Mouse (Mus musculus) ES-E14 (cell line): ENCODE data around the gene Olfr1442. TPM values are rescaled to one million over a fixed set of nuclear protein-coding genes. Genes with fewer than 3 reads are reported as not detected.
"Not testable (repeated sequence)": the region's sequence is repeated elsewhere in the genome, so short reads cannot be mapped to it uniquely, and the experiment has no call there.

Experiments used
- DNase-seq: peaks from one replicate; pipeline ENCODE4 v3.0.0-alpha.2; 2013; ENCODE audit warnings: low read depth, low spot score
- H3K27ac ChIP-seq: 2 replicates; pipeline ENCODE4 v1.5.1; 2012; ENCODE audit warnings: low read depth, mild to moderate bottlenecking, low read length, moderate library complexity, mixed read lengths; ENCODE audit not compliant: poor library complexity, insufficient read depth, severe bottlenecking
- H3K36me3 ChIP-seq: 2 replicates; pipeline ENCODE4 v1.6.1; 2012; ENCODE audit warnings: mild to moderate bottlenecking, low read length, moderate library complexity, mixed read lengths; ENCODE audit not compliant: control insufficient read depth, poor library complexity, insufficient read depth, severe bottlenecking
- H3K4me1 ChIP-seq, 2 experiments: fragments of 150-350 bp in 1 of 2; sonication (generic) in 1 of 2; 2 replicates each; pipeline ENCODE4 v1.6.1; 2012; ENCODE audit warnings: low read length in 2 of 2, mild to moderate bottlenecking in 1 of 2, mixed read lengths in 1 of 2; ENCODE audit not compliant: control insufficient read depth in 2 of 2, insufficient read depth in 2 of 2, poor library complexity in 1 of 2
- H3K4me3 ChIP-seq, 2 experiments: fragments of 150-350 bp in 1 of 2; sonication (generic) in 1 of 2; 2 replicates each; pipeline ENCODE4 v1.5.1; 2012; ENCODE audit warnings: low read length in 2 of 2, low read depth in 1 of 2, mild to moderate bottlenecking in 1 of 2, mixed read lengths in 1 of 2; ENCODE audit not compliant: insufficient read depth in 1 of 2, poor library complexity in 1 of 2, severe bottlenecking in 1 of 2
- H3K9ac ChIP-seq: 2 replicates; pipeline ENCODE4 v1.6.1; 2012; ENCODE audit warnings: low read depth, mild to moderate bottlenecking, low read length, mixed read lengths; ENCODE audit not compliant: poor library complexity, insufficient read depth, severe bottlenecking
- H3K9me3 ChIP-seq: fragments of 150-350 bp; sonication (generic); 2 replicates; pipeline ENCODE4 v1.6.1; 2012; ENCODE audit warnings: low read depth, mild to moderate bottlenecking, low read length; ENCODE audit not compliant: control insufficient read depth, insufficient read depth
- CHD2 ChIP-seq: IDR thresholded peaks from 2 replicates; pipeline ENCODE4 v1.6.1; 2014; ENCODE audit warnings: mild to moderate bottlenecking, low read depth, low read length, inconsistent platforms
- HCFC1 ChIP-seq: IDR thresholded peaks from 2 replicates; pipeline ENCODE4 v1.6.1; 2012; ENCODE audit warnings: low read length, inconsistent platforms, borderline replicate concordance; ENCODE audit not compliant: insufficient read depth
- MAFK ChIP-seq: IDR thresholded peaks from 2 replicates; pipeline ENCODE4 v1.6.1; 2014; ENCODE audit warnings: mild to moderate bottlenecking, low read depth, low read length, inconsistent platforms; ENCODE audit not compliant: insufficient read depth
- ZC3H11A ChIP-seq: IDR thresholded peaks from 2 replicates; pipeline ENCODE4 v1.6.1; 2012; ENCODE audit warnings: low read depth, mild to moderate bottlenecking, inconsistent platforms, low read length, borderline replicate concordance
- ZNF384 ChIP-seq: IDR thresholded peaks from 2 replicates; pipeline ENCODE4 v1.6.1; 2012; ENCODE audit warnings: low read depth, low read length, inconsistent platforms
- in situ Hi-C, 2 experiments: fragments of 600-800 bp; cut with MboI; formaldehyde crosslinking; loops; one replicate each; pipeline ENCODE4 v1.15.1; 2025; ENCODE audit warnings: low sequenced_read_pairs in 2 of 2, inconsistent platforms in 1 of 2; ENCODE audit not compliant: unreplicated experiment in 2 of 2
- total RNA-seq: library from RNA; depleted of rRNA; stranded (reverse); fragments of 300-350 nt; gene quantifications from 2 replicates; pipeline ENCODE4 v1.2.3, GENCODE M21; 2012

The Olfr1442 gene
- total RNA-seq, 1 experiment: not detected

DNA sequence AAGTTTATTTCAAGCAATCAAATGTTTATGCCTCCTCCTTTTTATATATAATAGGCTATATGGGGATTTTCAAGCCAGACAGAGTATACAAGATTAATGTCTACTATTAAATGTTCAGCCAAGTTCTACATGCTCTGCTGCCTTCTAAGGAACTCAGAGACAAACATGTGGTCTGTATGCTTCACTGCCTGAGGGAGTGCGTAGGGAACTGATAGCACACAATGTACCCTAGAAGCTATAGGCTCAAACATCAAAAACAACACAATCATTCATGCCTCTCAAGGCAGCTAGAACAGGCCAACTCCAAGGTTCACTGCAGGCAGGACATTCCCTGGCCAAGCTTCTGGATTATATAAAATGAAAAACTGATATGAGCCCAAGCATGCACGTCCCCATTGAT lies 38.2 kb downstream of the Olfr1442 start:
- Histone ChIP-seq H3K36me3 (no peaks in the 10 kb centered on the region), H3K9ac (no peak overlapping the region), H3K4me1 (no peaks in the 10 kb centered on the region), H3K27ac (no peak overlapping the region), H3K9me3 (no peaks in the 10 kb centered on the region), H3K4me3 (no peak overlapping the region)
- in situ Hi-C loops: no loop called here
- no peak for DNase-seq
- no peak for TF ChIP-seq CHD2
- no peak for TF ChIP-seq MAFK
- TF ChIP-seq HCFC1: no peak
- no peak for TF ChIP-seq ZC3H11A

GRCm38 (mm10) chr19:12708986-12709385 lies 38.7 kb downstream of the Olfr1442 start:
- Histone ChIP-seq H3K4me3 (no peak overlapping the region), H3K36me3 (no peaks in the 10 kb centered on the region), H3K27ac (no peak overlapping the region), H3K9me3 (no peaks in the 10 kb centered on the region), H3K4me1 (no peaks in the 10 kb centered on the region), H3K9ac (no peak overlapping the region)
- no peak for TF ChIP-seq CHD2
- peak; percentile 85 for TF ChIP-seq MAFK
- in situ Hi-C loops: no loop called here
- no peak for DNase-seq

DNA sequence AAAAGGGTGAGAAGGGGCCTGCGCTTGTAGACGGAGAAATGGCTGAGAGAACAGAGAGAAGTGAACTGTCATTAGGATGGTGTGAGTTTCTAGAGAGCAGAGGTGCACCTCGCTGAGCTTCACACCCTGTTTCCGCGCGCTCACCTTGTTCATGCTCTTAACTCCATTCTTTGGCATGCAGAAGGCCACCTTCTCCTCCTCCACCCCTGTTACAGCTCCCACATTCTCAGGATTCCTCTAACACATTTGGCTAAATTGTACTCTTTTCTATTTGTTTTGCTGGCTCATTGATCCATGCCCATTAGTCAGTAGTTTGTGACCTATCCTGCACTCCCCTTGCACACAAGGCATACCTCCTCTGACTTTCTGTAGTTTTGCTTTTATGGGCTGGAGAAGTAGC lies 49.0 kb downstream of the Olfr1442 start:
- in situ Hi-C loops: no loop called here
- no peaks in the 10 kb centered on the region for H3K9me3 ChIP-seq
- H3K9ac ChIP-seq: no peak overlapping the region
- no peaks in the 10 kb centered on the region for H3K36me3 ChIP-seq
- H3K4me3 ChIP-seq: no peak overlapping the region
- H3K27ac ChIP-seq: no peak overlapping the region
- no peaks in the 10 kb centered on the region for H3K4me1 ChIP-seq
- no peak for DNase-seq
- TF ChIP-seq ZNF384: no peak
- no peak for TF ChIP-seq MAFK
- TF ChIP-seq ZC3H11A: no peak

- in situ Hi-C loops: no loop called here
- no peaks in the 10 kb centered on the region for H3K36me3 ChIP-seq
Observed at GRCm38 (mm10) chr19:12720463-12720862, 50.2 kb downstream of the Olfr1442 start.

DNA sequence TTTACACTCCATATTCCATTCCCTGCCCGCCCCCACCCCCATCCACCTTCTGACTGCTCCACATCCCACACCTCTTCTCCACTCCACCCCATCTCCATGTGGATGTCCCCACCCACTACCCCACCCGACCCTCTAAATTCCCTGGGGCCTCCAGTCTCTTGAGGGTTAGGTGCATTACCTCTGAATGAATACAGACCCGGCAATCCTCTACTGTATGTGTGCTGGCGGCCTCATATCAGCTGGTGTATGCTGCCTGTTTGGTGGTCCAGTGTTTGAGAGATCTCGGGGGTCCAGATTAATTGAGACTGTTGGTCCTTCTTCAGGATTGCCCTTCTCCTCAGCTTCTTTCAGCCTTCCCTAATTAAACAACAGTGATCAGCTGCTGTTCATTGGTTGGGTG lies 50.7 kb downstream of the Olfr1442 start:
- H3K4me1 ChIP-seq, H3K27ac ChIP-seq, H3K4me3 ChIP-seq, H3K36me3 ChIP-seq, in situ Hi-C loops, DNase-seq, H3K9ac ChIP-seq, H3K9me3 ChIP-seq: not testable (repeated sequence)

More at GRCm38 (mm10) chr19:12720463-12720862, 50.2 kb downstream of the Olfr1442 start:
- Histone ChIP-seq H3K27ac (no peak overlapping the region), H3K4me1 (no peaks in the 10 kb centered on the region), H3K9me3 (no peaks in the 10 kb centered on the region), H3K4me3 (no peak overlapping the region), H3K9ac (no peak overlapping the region)
- no peak for DNase-seq
- TF ChIP-seq HCFC1: no peak
- TF ChIP-seq MAFK: no peak
- TF ChIP-seq ZNF384: no peak
- TF ChIP-seq ZC3H11A: no peak
- TF ChIP-seq CHD2: no peak

GRCm38 (mm10) chr19:12721596-12721995 lies 51.4 kb downstream of the Olfr1442 start:
- H3K4me3 ChIP-seq, DNase-seq, H3K4me1 ChIP-seq, H3K9ac ChIP-seq, H3K27ac ChIP-seq, in situ Hi-C loops, H3K9me3 ChIP-seq, H3K36me3 ChIP-seq: not testable (repeated sequence)
